Mouse (Mus musculus): Measurements from ENCODE around the gene Gad2.

DNA sequence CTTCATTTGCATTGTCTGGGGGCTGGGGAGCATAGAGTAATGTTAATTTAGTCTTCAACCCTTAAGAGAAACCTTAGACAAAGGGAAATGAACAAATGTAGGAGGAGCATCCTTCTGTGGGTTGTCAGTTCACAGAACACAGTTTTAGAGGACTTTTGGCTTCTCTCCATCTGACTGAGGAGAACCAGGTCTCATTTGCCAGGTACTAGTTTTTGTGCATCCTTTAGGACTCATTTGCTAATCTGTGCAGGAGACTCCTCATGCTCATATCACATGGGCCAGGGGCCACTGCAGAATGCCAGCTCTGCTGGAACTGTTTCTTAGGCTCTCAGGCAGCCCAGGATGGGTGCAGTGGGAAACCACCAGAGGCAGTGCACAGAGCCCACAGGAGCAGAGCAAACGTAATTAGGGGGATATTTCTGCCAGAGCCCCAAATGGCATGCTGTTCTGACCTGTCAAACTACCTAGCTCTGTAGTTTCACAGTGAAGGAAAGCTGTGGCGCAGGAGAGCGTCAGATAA, 5.2 kb downstream of the Gad2 start:
- TF ChIP-seq MAX (IDR thresholded peaks at IDR 0.05; ENCODE audit: low read length) (no peak), CHD1 (IDR thresholded peaks at IDR 0.05; ENCODE audit: low read depth, low read length) (no peak), CTCF (IDR thresholded peaks at IDR 0.05 in 2 of 3, conservative IDR thresholded peaks at IDR 0.05 in 1 of 3; ENCODE audit: control insufficient read depth in 1 of 3, insufficient read depth in 1 of 3, low read depth in 2 of 3, low read length in 3 of 3, poor library complexity in 1 of 3, severe bottlenecking in 1 of 3) (no peak), EP300 (IDR thresholded peaks at IDR 0.05; ENCODE audit: low read depth in 1 of 2, low read length in 2 of 2) (no peak), E2F4 (IDR thresholded peaks at IDR 0.05; ENCODE audit: borderline replicate concordance, low read depth, low read length) (no peak), POLR2A (IDR thresholded peaks at IDR 0.05; ENCODE audit: control insufficient read depth in 1 of 2, insufficient read depth in 1 of 2, low read depth in 1 of 2, low read length in 2 of 2, poor library complexity in 1 of 2) (no peak), SIN3A (IDR thresholded peaks at IDR 0.05; ENCODE audit: low read length) (no peak), ZC3H11A (IDR thresholded peaks at IDR 0.05; ENCODE audit: low read depth, low read length) (no peak), USF1 (IDR thresholded peaks at IDR 0.05; ENCODE audit: low read depth, low read length) (no peak), BHLHE40 (IDR thresholded peaks at IDR 0.05; ENCODE audit: borderline replicate concordance, low read depth, low read length) (no peak), NRF1 (IDR thresholded peaks at IDR 0.05; ENCODE audit: insufficient read depth, low read depth, low read length, poor library complexity, severe bottlenecking) (no peak), GATA1 (IDR thresholded peaks at IDR 0.05; ENCODE audit: low read depth, low read length) (no peak), HCFC1 (IDR thresholded peaks at IDR 0.05; ENCODE audit: low read depth, low read length) (no peak)
